Mouse (Mus musculus) ES-Bruce4 (cell line): ENCODE measurements around the gene Smtnl1.

Experiments
- CTCF ChIP-seq: IDR thresholded peaks from one replicate; pipeline ENCODE4 v1.8.1; 2011; ENCODE audit warnings: low read depth, low read length
- EP300 ChIP-seq: IDR thresholded peaks from 2 replicates; pipeline ENCODE4 v1.6.1; 2011; ENCODE audit warnings: low read depth, low read length; ENCODE audit not compliant: insufficient read depth
- POLR2A ChIP-seq: IDR thresholded peaks from one replicate; pipeline ENCODE4 v1.8.1; 2011; ENCODE audit warnings: low read length; ENCODE audit not compliant: insufficient read depth

- TF ChIP-seq CTCF: peak; percentile 71
- TF ChIP-seq POLR2A: no peak
- TF ChIP-seq EP300: no peak
Measured at GRCm38 (mm10) chr2:84855732-84856131, 33.3 kb upstream of the Smtnl1 start.
